Mouse (Mus musculus): ENCODE measurements around the gene Tmem144. TPM values are rescaled to one million over a fixed set of nuclear protein-coding genes. Genes with fewer than 3 reads are reported as not detected.
"Not testable (repeated sequence)": the region's sequence is repeated elsewhere in the genome, so short reads cannot be mapped to it uniquely, and the experiment has no call there.

Tmem144 gene
- polyA plus RNA-seq, 1 experiment from 2014 or later: 5.1 TPM

GRCm38 (mm10) chr3:79818202-79818995, 34.2 kb downstream of the Tmem144 start:
- no peak for DNase-seq (ENCODE audit: low read depth, low spot score)
- in situ Hi-C loops (cut with MboI; ENCODE audit: low pct_unique_long_range_greater_than_20kb): loop anchor here (10.0 to 25.0 kb wide), 2 partner anchors 331 to 864 kb away; no protein-coding TSS in a partner anchor
- ChIA-PET CTCF (interaction anchor here (0.9 to 2.7 kb wide), 5 partner anchors 9 to 154 kb away, joined by 3 to 12 read pairs (median 5); no protein-coding TSS in a partner anchor), POLR2A (no interaction called here)
- no peak for ATAC-seq
- TF ChIP-seq CTCF (IDR thresholded peaks at IDR 0.05): no peak
- H3K27me3 ChIP-seq: no peaks in the 10 kb centered on the region

DNA sequence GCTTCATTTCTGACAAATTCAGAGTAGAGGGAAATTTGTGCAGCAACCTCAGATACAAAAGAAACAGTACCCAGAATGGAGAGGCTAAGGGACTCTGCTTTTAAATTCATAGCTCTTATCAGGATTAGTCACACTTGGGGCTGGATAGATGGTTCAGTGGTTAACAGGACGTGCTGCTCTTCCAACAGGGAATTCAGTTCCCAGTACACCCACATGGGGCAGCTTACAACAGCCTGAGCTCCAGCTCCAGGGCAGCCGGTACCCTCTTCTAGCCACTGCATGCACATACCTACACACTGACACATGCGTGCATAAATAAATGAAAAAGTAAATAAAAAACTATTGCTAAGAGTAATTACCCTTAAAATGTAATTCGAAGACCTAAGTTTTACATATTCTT, 36.3 kb downstream of the Tmem144 start:
- DNase-seq (ENCODE audit: low read depth, low spot score): no peak
- in situ Hi-C loops (cut with MboI; ENCODE audit: low pct_unique_long_range_greater_than_20kb): loop anchor here (10.0 to 25.0 kb wide), 2 partner anchors 329 to 861 kb away; no protein-coding TSS in a partner anchor
- no peaks in the 10 kb centered on the region for H3K27me3 ChIP-seq
- ChIA-PET CTCF (interaction anchor here (1.2 to 2.7 kb wide), 7 partner anchors 11 to 149 kb away, joined by 3 to 12 read pairs (median 4); no protein-coding TSS in a partner anchor), POLR2A (interaction anchor here (1.3 kb wide), 1 partner anchor 12 kb away, joined by 4 read pairs; no protein-coding TSS in a partner anchor)
- TF ChIP-seq CTCF (IDR thresholded peaks at IDR 0.05): peak; percentile 61
- peak; percentile 96 for ATAC-seq

- DNase-seq (ENCODE audit: low read depth, low spot score) (peak; percentile 7), ATAC-seq (peak; percentile 68)
- peak; percentile 98 for TF ChIP-seq CTCF (IDR thresholded peaks at IDR 0.05)
- CTCF ChIA-PET: interaction anchor here (0.7 to 3.0 kb wide), 23 partner anchors 9 to 265 kb away, joined by 3 to 31 read pairs (median 4); partner anchors contain the start of gene Tmem144
- in situ Hi-C loops (cut with MboI; ENCODE audit: low pct_unique_long_range_greater_than_20kb): loop anchor here (5.0 to 25.0 kb wide), 3 partner anchors 147 to 859 kb away; no protein-coding TSS in a partner anchor
- no peaks in the 10 kb centered on the region for H3K27me3 ChIP-seq
- POLR2A ChIA-PET: interaction anchor here (0.6 kb wide), 2 partner anchors 137 to 1987 kb away, joined by 5 read pairs; no protein-coding TSS in a partner anchor
Observed at GRCm38 (mm10) chr3:79813814-79814490, 38.6 kb downstream of the Tmem144 start.

- TF ChIP-seq CTCF (IDR thresholded peaks at IDR 0.05): no peak
- ChIA-PET POLR2A (no interaction called here), CTCF (interaction anchor here (1.1 to 4.9 kb wide), 7 partner anchors 8 to 247 kb away, joined by 3 to 114 read pairs (median 4); partner anchors contain the start of genes 4930579G24Rik and Etfdh)
- no peaks in the 10 kb centered on the region for H3K27me3 ChIP-seq
- DNase-seq (ENCODE audit: low read depth, low spot score) (no peak), ATAC-seq (no peak)
- in situ Hi-C loops (cut with MboI; ENCODE audit: low pct_unique_long_range_greater_than_20kb): loop anchor here (5.0 to 25.0 kb wide), 3 partner anchors 145 to 857 kb away; no protein-coding TSS in a partner anchor
Observed at GRCm38 (mm10) chr3:79812042-79812441, 40.5 kb downstream of the Tmem144 start.

DNA sequence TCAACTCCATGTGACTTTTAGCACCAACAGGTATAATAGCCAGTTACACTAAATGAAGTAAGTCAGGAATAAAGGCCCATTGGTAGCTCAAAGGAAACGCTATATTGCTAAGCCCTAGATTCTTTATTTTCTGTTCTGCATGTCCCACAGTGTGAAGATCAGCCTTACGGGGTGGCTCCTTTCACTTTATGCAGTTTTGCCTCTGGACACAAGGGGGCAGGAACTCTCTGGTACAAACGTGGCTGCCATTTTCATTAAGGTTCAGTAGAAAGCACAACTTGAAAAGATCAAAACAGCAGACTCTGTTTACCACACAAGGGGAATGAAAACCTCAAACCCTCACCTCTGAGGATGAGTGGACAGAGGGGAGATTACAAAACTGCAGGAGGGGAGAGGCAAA, 40.9 kb downstream of the Tmem144 start:
- DNase-seq (ENCODE audit: low read depth, low spot score): no peak
- no peak for ATAC-seq

GRCm38 (mm10) chr3:79810563-79810962, 42.0 kb downstream of the Tmem144 start:
- no peak for TF ChIP-seq CTCF (IDR thresholded peaks at IDR 0.05)
- H3K27me3 ChIP-seq: no peaks in the 10 kb centered on the region
- ChIA-PET CTCF (interaction anchor here (0.6 to 4.9 kb wide), 15 partner anchors 10 to 319 kb away, joined by 3 to 114 read pairs (median 4); no protein-coding TSS in a partner anchor), POLR2A (no interaction called here)
- DNase-seq (ENCODE audit: low read depth, low spot score) (no peak), ATAC-seq (no peak)
- in situ Hi-C loops (cut with MboI; ENCODE audit: low pct_unique_long_range_greater_than_20kb): loop anchor here (5.0 to 25.0 kb wide), 3 partner anchors 143 to 856 kb away; no protein-coding TSS in a partner anchor

More for the DNA sequence above, 40.9 kb downstream of the Tmem144 start:
- in situ Hi-C loops (cut with MboI; ENCODE audit: low pct_unique_long_range_greater_than_20kb): loop anchor here (5.0 to 25.0 kb wide), 3 partner anchors 144 to 857 kb away; no protein-coding TSS in a partner anchor
- POLR2A ChIA-PET: no interaction called here
- peak; percentile 79 for TF ChIP-seq CTCF (IDR thresholded peaks at IDR 0.05)
- CTCF ChIA-PET: interaction anchor here (0.8 to 4.9 kb wide), 11 partner anchors 9 to 247 kb away, joined by 3 to 114 read pairs (median 4); partner anchors contain the start of genes 4930579G24Rik and Etfdh
- no peaks in the 10 kb centered on the region for H3K27me3 ChIP-seq

GRCm38 (mm10) chr3:79809180-79809567, 43.4 kb downstream of the Tmem144 start:
- in situ Hi-C loops (cut with MboI; ENCODE audit: low pct_unique_long_range_greater_than_20kb): loop anchor here (25.0 kb wide), 1 partner anchor 322 kb away; no protein-coding TSS in a partner anchor
- TF ChIP-seq CTCF (IDR thresholded peaks at IDR 0.05): peak; percentile 91
- CTCF ChIA-PET: interaction anchor here (0.9 to 4.9 kb wide), 23 partner anchors 9 to 180 kb away, joined by 3 to 114 read pairs (median 5); partner anchors contain the start of genes 4930579G24Rik and Etfdh
- H3K27me3 ChIP-seq: no peaks in the 10 kb centered on the region
- POLR2A ChIA-PET: interaction anchor here (1.2 kb wide), 1 partner anchor 136 kb away, joined by 3 read pairs; no protein-coding TSS in a partner anchor
- DNase-seq (ENCODE audit: low read depth, low spot score) (peak; percentile 59), ATAC-seq (peak; percentile 89)

DNA sequence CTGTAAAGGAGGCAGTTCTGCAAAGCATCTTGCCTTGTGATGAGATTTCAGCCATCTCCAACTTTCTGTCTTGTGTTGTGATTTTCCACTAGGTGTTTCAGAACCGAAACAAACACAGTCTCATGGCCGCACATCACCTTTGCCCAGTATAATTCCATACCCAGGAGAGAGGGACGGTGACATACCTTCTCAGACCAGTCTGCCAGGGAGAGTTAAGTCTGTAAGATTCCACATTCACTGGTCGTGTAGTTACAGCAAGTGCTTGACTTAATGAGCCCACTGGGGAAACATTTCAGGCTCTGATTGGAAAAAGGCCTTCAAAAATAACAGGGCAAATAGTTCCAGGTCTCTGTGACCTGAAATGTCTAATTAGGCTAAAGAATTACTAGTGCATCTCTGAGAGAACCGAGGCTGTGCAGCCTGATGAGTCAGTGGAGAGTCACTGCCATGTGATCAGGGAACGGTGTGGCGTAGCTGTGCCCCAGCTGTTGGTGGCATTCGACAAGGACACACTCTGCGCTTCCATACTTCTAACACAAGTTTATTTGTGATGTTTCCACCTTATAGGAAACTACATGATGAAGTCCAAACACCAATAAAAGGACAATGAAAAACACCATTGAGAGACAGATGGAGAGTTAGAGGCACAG, 43.9 kb downstream of the Tmem144 start:
- DNase-seq (ENCODE audit: low read depth, low spot score): peak; percentile 46
- peak; percentile 92 for ATAC-seq
- CTCF ChIA-PET: interaction anchor here (0.9 to 4.9 kb wide), 21 partner anchors 9 to 179 kb away, joined by 3 to 114 read pairs (median 5); partner anchors contain the start of genes 4930579G24Rik and Etfdh

DNA sequence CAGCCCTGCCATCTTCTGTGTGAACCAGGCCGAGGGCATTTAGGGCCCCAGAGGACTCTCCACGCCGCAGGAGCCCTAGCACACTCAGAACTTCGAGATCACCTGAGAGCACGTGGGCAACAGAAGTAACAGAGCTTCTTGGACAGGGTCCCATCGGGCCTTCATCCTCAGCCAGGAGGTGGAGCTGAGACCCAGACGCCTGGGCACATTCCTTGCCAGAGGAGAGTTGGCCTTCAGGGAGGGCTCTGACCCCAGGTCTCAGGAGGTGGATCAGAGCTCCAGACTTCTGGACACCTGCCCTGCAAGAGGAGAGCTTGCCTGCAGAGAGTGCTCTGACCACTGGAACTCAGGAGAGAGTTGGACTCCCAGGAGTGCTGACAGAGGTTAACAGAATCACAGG, 51.8 kb downstream of the Tmem144 start:
- in situ Hi-C loops (cut with MboI; ENCODE audit: low pct_unique_long_range_greater_than_20kb): loop anchor here (25.0 kb wide), 1 partner anchor 313 kb away; no protein-coding TSS in a partner anchor
- ATAC-seq; DNase-seq (ENCODE audit: low read depth, low spot score); POLR2A ChIA-PET: not testable (repeated sequence)
- H3K27me3 ChIP-seq: peaks cover 26% of the 10 kb centered on the region
- CTCF ChIA-PET: interaction anchor here (1.0 to 1.4 kb wide), 3 partner anchors 8 to 10 kb away, joined by 3 to 5 read pairs (median 3); no protein-coding TSS in a partner anchor

More for the DNA sequence above, 43.9 kb downstream of the Tmem144 start:
- POLR2A ChIA-PET: interaction anchor here (1.2 kb wide), 1 partner anchor 135 kb away, joined by 3 read pairs; no protein-coding TSS in a partner anchor
- H3K27me3 ChIP-seq: no peaks in the 10 kb centered on the region
- no peak for TF ChIP-seq CTCF (IDR thresholded peaks at IDR 0.05)
- in situ Hi-C loops (cut with MboI; ENCODE audit: low pct_unique_long_range_greater_than_20kb): loop anchor here (25.0 kb wide), 1 partner anchor 321 kb away; no protein-coding TSS in a partner anchor
